Mouse (Mus musculus) forebrain, embryonic 13.5 days (tissue): ENCODE data around the gene Inhbc. TPM values are rescaled to one million over a fixed set of nuclear protein-coding genes. Genes with fewer than 3 reads are reported as not detected.

Experiments
- ATAC-seq: fragments of 200-750 bp; cut with Nextera tagmentation; 2 replicates; pipeline ENCODE4 v1.8.0; 2017
- H3K27ac ChIP-seq: fragments of 300-500 bp; sonication (generic); 2 replicates; pipeline ENCODE4 v1.5.1; 2015; ENCODE audit warnings: inconsistent platforms, mild to moderate bottlenecking, moderate library complexity
- H3K27me3 ChIP-seq: fragments of 300-500 bp; sonication (generic); 2 replicates; pipeline ENCODE4 v1.6.1; 2015; ENCODE audit warnings: mild to moderate bottlenecking, inconsistent platforms
- H3K36me3 ChIP-seq: fragments of 300-500 bp; sonication (generic); 2 replicates; pipeline ENCODE4 v1.6.1; 2015; ENCODE audit warnings: mild to moderate bottlenecking, inconsistent platforms; ENCODE audit not compliant: poor library complexity, severe bottlenecking
- H3K4me1 ChIP-seq: fragments of 300-500 bp; sonication (generic); 2 replicates; pipeline ENCODE4 v1.6.1; 2015; ENCODE audit warnings: inconsistent platforms
- H3K4me2 ChIP-seq: fragments of 300-500 bp; sonication (generic); 2 replicates; pipeline ENCODE4 v1.6.1; 2015; ENCODE audit warnings: inconsistent platforms, mild to moderate bottlenecking, moderate library complexity
- H3K4me3 ChIP-seq: fragments of 300-500 bp; sonication (generic); 2 replicates; pipeline ENCODE4 v1.5.1; 2015; ENCODE audit warnings: mild to moderate bottlenecking, inconsistent platforms
- H3K9ac ChIP-seq: fragments of 300-500 bp; sonication (generic); 2 replicates; pipeline ENCODE4 v1.6.1; 2015; ENCODE audit warnings: mild to moderate bottlenecking, inconsistent platforms
- H3K9me3 ChIP-seq: fragments of 300-500 bp; sonication (generic); replicated peaks from 2 replicates; pipeline ENCODE4 v1.6.1; 2016; ENCODE audit warnings: inconsistent platforms
- WGBS: fragments of 180-500 bp; shearing (Covaris S2); methylation state at CpG from one replicate; pipeline ENCODE4 v1.1.7; 2015; 5-methylcytosine and 5-hydroxymethylcytosine counted together
- polyA plus RNA-seq: library from polyadenylated mRNA; unstranded; fragments of >200 nt; fragmentation: Nextera tagmentation; extraction: Ambion mirVana; gene quantifications from 2 replicates; pipeline ENCODE4 v1.2.1, GENCODE M21; 2015

Inhbc gene
- polyA plus RNA-seq, 1 experiment from 2014 or later = not detected

DNA sequence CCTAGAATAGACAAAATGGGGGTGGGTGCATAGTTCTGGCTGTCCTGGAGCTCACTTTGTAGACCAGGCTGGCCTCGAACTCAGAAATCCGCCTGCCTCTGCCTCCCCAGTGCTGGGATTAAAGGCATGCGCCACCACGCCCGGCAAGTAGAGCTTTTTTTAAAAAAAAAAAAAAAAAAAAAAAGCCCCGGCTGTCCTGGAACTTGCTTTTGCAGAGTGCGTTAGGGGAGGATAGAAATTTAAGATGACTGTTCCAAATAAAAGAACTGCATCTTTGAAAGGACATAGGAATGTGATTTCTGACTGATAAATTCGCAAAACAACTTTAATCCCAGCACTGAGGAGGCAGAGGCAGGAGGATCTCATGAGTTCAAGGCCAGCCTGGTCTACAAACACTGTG lies 9.4 kb upstream of the Inhbc start:
- 85% methylated on average over 8 of the region's 8 CpGs for WGBS
- no peak overlapping the region; the same call in 1 of the 2 replicates for H3K27ac ChIP-seq
- H3K4me3 ChIP-seq = 0 out of 2 replicates have a peak overlapping the region, but pooled peaks have one; percentile 73
- no peak overlapping the region; the same call in 1 of the 2 replicates for H3K9ac ChIP-seq
- peaks cover 20% of the 10 kb centered on the region for H3K4me1 ChIP-seq
- no peaks in the 10 kb centered on the region for H3K27me3 ChIP-seq
- no peaks in the 10 kb centered on the region for H3K9me3 ChIP-seq
- H3K4me2 ChIP-seq = peak overlapping the region; percentile 74
- no peaks in the 10 kb centered on the region for H3K36me3 ChIP-seq
- ATAC-seq = no peak

DNA sequence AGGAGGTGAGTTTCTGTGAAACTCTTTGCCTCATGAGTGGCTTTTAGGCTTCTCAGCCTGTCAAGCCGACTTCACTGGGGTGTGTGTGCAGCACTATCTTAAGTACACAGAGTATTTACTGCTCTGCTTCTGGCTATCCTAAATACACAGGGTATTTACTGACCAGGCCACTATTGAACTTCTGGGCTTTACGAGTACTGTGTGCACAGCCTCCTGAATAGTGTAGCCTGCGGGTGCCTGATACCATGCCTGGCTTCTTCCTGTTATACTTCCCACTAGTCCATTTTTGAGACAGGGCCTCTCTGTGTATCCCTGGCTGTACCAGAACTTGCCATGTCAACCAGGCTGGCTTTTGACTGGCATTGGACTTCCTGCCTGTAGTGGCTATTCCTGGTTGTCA lies 7.5 kb upstream of the Inhbc start:
- Histone ChIP-seq H3K27ac (no peak overlapping the region), H3K4me1 (peaks cover 12% of the 10 kb centered on the region), H3K4me2 (no peak overlapping the region), H3K36me3 (no peaks in the 10 kb centered on the region), H3K27me3 (no peaks in the 10 kb centered on the region), H3K9ac (no peak overlapping the region), H3K4me3 (no peak overlapping the region), H3K9me3 (no peaks in the 10 kb centered on the region)
- WGBS = 76% methylated on average over 3 of the region's 3 CpGs
- ATAC-seq = no peak

DNA sequence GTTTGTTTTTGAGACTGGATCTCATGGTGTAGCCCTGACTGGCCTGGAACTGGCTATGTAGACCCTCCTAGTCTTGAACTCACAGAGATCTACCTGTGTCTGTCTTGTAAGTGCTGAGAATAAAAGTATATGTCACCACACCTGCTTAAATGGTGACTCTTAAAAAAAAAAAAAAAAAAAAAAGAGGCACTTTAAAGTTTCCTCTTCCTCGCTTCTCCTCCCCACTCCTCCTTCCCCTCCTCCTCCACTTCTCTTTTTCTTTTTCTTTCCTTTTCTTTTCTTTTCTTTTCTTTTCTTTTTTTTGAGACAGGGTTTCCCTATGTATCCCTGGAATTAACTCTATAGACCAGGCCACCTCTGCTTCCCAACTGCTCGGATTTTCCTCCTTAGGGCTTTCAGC lies 792 bp upstream of the Inhbc start:
- no peak for ATAC-seq
- no peak overlapping the region for H3K4me3 ChIP-seq
- no peak overlapping the region for H3K9ac ChIP-seq
- peaks cover 12% of the 10 kb centered on the region for H3K4me1 ChIP-seq
- peaks cover 3% of the 10 kb centered on the region; the same call in 1 of the 2 replicates for H3K27me3 ChIP-seq
- H3K27ac ChIP-seq = no peak overlapping the region
- H3K36me3 ChIP-seq = no peaks in the 10 kb centered on the region
- H3K9me3 ChIP-seq = no peaks in the 10 kb centered on the region
- no peak overlapping the region for H3K4me2 ChIP-seq
- WGBS = 57% methylated on average over 2 of the region's 2 CpGs

DNA sequence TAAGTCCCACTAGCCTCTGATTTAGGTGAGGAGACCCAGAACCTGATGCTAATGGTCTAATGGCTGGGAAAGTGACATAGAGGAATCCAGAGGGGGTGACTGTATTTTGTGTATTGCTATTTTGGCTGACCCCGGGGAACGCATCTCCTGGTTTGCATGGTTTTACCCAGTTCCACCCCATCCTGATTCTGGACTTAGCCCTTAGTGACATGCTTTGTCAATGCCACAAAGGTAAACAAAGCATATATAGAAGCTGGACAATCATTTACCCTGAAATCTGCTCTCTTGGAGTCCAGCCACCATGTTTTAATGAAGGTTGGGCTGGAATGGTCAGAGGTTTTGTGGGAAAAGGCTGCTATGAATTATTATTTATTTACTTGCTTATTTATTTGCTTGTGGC lies 2.0 kb downstream of the Inhbc start:
- H3K4me2 ChIP-seq = no peak overlapping the region
- H3K36me3 ChIP-seq = no peaks in the 10 kb centered on the region
- H3K27ac ChIP-seq = no peak overlapping the region
- 53% methylated on average over 2 of the region's 2 CpGs for WGBS
- H3K9ac ChIP-seq = no peak overlapping the region
- no peaks in the 10 kb centered on the region for H3K9me3 ChIP-seq
- peaks cover 3% of the 10 kb centered on the region; the same call in 1 of the 2 replicates for H3K27me3 ChIP-seq
- no peak overlapping the region for H3K4me3 ChIP-seq
- H3K4me1 ChIP-seq = peaks cover 12% of the 10 kb centered on the region
- ATAC-seq = no peak

DNA sequence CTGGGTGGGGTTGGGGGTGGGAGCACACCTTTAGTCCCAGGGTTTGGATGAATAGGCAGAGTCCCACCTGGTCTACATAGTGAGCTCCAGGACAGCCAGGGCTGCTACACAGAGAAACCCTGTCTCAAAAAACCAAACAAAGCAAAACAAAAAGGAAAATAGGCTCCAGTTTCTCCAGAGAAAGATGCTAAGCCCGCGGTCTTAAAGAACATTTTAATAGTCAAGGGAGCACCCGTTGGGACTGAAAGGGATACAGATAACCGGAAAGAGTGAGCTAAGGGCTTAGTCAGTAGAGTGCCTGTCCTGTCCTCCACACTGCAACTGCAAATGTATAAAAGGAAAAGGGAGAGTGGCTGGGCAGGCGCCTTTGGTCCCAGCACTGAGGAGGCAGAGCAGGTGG lies 3.1 kb downstream of the Inhbc start:
- H3K36me3 ChIP-seq = no peaks in the 10 kb centered on the region
- H3K9me3 ChIP-seq = no peaks in the 10 kb centered on the region
- ATAC-seq = no peak
- peaks cover 3% of the 10 kb centered on the region; the same call in 1 of the 2 replicates for H3K27me3 ChIP-seq
- H3K9ac ChIP-seq = no peak overlapping the region
- H3K4me3 ChIP-seq = no peak overlapping the region
- WGBS = 78% methylated on average over 5 of the region's 5 CpGs
- H3K4me2 ChIP-seq = no peak overlapping the region
- H3K27ac ChIP-seq = no peak overlapping the region
- peaks cover 12% of the 10 kb centered on the region for H3K4me1 ChIP-seq

DNA sequence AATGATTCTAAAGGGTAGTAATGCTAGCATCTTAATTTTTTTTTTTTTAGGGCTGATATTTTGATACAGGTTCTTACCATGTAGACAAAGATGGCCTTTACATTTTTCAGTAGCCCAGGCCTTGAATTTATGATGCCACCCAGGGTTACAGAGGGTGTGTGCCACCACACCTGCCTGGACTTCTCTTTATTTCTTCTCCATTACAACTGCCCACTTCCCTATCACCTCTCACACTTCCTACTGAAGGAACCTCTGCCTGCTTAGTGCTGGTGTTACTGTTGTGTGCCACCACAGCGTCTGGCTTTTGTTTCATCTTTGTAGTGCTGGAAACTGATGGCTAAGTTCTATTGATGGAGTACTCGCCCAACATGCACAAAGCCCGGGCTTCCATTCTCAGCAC lies 9.5 kb downstream of the Inhbc start:
- Histone ChIP-seq H3K27ac (no peak overlapping the region), H3K9ac (no peak overlapping the region), H3K27me3 (no peaks in the 10 kb centered on the region), H3K4me3 (no peak overlapping the region), H3K4me2 (no peak overlapping the region), H3K36me3 (no peaks in the 10 kb centered on the region), H3K4me1 (no peaks in the 10 kb centered on the region), H3K9me3 (no peaks in the 10 kb centered on the region)
- ATAC-seq = no peak
- 80% methylated on average over 3 of the region's 3 CpGs for WGBS

DNA sequence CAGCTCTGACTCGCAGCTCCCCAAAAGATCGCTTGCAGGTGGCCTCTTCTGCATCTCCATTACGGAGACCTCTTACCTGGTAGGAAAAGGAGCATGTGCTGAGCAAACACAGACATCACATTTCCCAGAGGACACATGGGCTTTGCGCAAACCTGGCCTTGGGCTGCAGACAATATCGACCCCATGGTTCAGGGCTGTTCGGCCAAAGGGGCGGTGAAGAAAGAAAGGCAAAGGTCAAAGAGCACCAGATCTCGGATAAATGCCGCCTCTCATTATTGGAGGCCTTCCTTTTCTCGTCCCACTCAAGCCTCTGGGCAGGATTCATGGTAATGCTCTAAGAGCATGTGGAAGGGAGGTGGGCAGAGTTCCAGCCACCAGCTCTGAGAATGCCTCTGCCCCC lies 14.9 kb downstream of the Inhbc start:
- ATAC-seq = no peak
- WGBS = 56% methylated on average over 10 of the region's 10 CpGs
- Histone ChIP-seq H3K27me3 (0 out of 2 replicates have a peak, but pooled peaks cover 10% of the 10 kb centered on the region), H3K4me2 (no peak overlapping the region), H3K9ac (no peak overlapping the region), H3K9me3 (no peaks in the 10 kb centered on the region), H3K27ac (no peak overlapping the region), H3K4me1 (0 out of 2 replicates have a peak, but pooled peaks cover 5% of the 10 kb centered on the region), H3K4me3 (no peak overlapping the region), H3K36me3 (no peaks in the 10 kb centered on the region)

DNA sequence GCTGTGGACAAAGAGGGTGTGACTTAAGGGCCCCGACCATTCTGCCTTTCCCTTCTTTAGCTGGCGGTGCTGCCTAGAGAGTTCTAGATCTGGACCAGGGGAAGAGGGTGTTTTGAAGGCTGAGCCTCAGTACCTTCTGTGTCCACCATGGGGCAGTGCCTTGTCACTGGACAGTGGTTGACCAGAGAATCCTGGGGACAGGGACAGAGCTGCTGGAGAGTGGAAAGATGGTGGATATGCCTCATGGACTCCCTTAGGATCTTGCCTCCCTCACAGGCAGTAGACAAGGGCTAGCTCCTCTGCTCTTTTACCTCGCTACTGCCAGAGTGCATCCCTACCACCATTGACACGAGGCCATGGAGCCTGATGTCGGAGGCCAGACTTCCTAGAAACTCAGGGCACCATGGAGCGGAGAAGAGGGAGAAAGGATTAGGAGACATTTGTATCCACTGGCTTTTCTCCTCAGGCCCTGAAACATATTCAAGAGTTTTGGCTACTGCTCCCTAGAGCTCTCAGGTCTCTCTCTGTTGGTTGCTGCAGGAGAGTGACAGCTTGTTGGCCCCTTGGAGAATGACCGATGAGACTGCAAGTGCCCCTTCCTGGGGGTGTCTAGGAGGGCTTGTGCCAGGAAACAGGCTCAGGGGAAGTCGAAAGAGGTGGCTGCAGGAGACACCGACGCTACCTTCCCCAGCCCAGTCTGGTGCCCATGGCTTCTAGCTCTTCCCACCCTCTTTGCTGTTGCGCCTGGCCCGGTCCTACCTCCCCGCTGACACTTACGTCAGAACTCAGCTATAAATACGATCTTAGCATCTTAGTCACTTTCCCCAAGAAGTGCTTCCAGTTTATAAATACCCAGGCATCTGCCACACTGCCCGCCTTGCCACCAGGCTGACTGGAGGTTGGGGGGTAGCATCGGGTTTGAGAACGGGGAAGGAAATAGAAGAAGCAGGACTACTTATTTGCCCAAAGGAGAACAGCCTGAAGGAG lies 16.0 kb downstream of the Inhbc start, which contains the start of gene Inhbe:
Gene Inhbe (minus strand): TSS at position 503 of the 987 bp plus-strand sequence.
- no peak within 1 kb of the TSS for H3K4me2 ChIP-seq
- WGBS = 88% methylated on average over 18 of the region's 18 CpGs
- H3K27ac ChIP-seq = no peak within 1 kb of the TSS
- H3K9ac ChIP-seq = no peak within 1 kb of the TSS
- no peak within 1 kb of the TSS for H3K4me3 ChIP-seq
- 0 out of 2 replicates have a peak, but pooled peaks cover 15% of the 10 kb centered on the region for H3K27me3 ChIP-seq
- H3K9me3 ChIP-seq = no peaks in the 10 kb centered on the region
- no peak for ATAC-seq
- 0 out of 2 replicates have a peak, but pooled peaks cover 5% of the 10 kb centered on the region for H3K4me1 ChIP-seq
- no peaks in the 10 kb centered on the region for H3K36me3 ChIP-seq

DNA sequence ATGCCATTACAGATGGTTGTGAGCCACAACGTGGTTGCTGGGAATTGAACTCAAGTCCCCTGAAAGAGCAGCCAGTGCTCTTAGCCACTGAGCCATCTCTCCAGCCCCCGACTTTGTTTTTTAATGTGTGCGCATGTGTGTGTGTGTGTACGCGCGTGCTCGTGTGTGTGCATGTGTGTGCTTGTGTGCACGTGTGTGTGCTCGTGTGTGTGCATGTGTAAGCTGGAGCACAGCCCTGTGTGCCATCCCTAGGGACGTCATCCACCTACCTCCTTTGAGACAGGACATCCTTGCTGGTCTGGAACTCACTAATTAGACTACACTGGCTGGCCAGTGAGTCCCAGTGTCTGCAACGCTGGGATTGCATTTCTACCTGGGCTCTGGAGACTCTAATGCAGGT lies 17.5 kb downstream of the Inhbc start:
- H3K27ac ChIP-seq = no peak overlapping the region
- no peaks in the 10 kb centered on the region for H3K9me3 ChIP-seq
- 91% methylated on average over 11 of the region's 11 CpGs for WGBS
- no peaks in the 10 kb centered on the region for H3K36me3 ChIP-seq
- no peak overlapping the region for H3K4me2 ChIP-seq
- H3K27me3 ChIP-seq = 0 out of 2 replicates have a peak, but pooled peaks cover 15% of the 10 kb centered on the region
- no peak for ATAC-seq
- H3K9ac ChIP-seq = no peak overlapping the region
- H3K4me1 ChIP-seq = 0 out of 2 replicates have a peak, but pooled peaks cover 5% of the 10 kb centered on the region
- H3K4me3 ChIP-seq = no peak overlapping the region

DNA sequence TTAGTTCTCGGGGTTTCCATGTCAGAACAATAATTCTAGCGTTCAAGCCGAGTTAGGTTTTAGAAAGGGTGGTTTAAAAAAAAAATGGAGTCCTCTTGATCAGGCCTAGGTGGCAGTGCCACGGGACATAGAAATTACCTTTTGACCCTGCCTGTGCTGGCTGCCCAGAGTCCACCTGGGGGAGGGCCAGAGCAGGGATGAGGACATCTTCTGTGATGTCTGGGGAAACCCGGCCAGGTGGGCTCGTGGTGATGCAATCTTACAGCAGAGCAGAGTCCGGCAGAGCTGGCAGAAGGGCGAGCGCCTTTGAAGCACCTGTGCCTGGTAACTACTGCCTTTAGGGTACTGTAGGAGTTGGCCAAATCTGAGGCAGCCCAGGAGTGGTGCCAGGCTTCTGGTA lies 18.0 kb downstream of the Inhbc start:
- no peak for ATAC-seq
- no peak overlapping the region for H3K27ac ChIP-seq
- WGBS = 91% methylated on average over 9 of the region's 9 CpGs

DNA sequence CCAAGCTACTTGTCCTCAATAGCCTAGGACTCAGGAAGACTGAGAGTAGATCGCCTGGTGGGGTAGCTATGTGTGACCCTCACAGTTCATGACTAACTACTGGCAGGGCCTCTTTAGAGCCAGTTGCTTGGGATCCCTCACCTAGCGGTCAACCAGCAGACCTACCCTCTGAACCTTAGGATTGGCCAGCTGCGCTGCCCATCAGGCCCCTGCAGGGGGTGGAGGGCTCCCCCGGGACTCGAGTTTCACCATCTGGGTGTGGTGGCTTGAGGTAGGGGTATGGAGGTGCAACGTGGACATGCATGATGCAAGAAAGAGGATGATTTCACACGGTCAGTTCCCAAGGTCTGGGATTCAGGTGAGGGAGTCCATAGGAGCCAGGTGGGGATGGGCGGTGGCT lies 18.5 kb downstream of the Inhbc start:
- ATAC-seq = no peak
- WGBS = 78% methylated on average over 8 of the region's 8 CpGs
- H3K27ac ChIP-seq = no peak overlapping the region
- 0 out of 2 replicates have a peak, but pooled peaks cover 5% of the 10 kb centered on the region for H3K4me1 ChIP-seq
- no peak overlapping the region for H3K4me2 ChIP-seq
- no peak overlapping the region for H3K9ac ChIP-seq
- H3K4me3 ChIP-seq = no peak overlapping the region
- H3K36me3 ChIP-seq = no peaks in the 10 kb centered on the region
- no peaks in the 10 kb centered on the region for H3K9me3 ChIP-seq
- 0 out of 2 replicates have a peak, but pooled peaks cover 15% of the 10 kb centered on the region for H3K27me3 ChIP-seq

More for the DNA sequence above, 18.0 kb downstream of the Inhbc start:
- 0 out of 2 replicates have a peak, but pooled peaks cover 15% of the 10 kb centered on the region for H3K27me3 ChIP-seq
- no peaks in the 10 kb centered on the region for H3K36me3 ChIP-seq
- no peak overlapping the region for H3K9ac ChIP-seq
- no peaks in the 10 kb centered on the region for H3K9me3 ChIP-seq
- 0 out of 2 replicates have a peak, but pooled peaks cover 5% of the 10 kb centered on the region for H3K4me1 ChIP-seq
- no peak overlapping the region for H3K4me2 ChIP-seq
- H3K4me3 ChIP-seq = no peak overlapping the region

DNA sequence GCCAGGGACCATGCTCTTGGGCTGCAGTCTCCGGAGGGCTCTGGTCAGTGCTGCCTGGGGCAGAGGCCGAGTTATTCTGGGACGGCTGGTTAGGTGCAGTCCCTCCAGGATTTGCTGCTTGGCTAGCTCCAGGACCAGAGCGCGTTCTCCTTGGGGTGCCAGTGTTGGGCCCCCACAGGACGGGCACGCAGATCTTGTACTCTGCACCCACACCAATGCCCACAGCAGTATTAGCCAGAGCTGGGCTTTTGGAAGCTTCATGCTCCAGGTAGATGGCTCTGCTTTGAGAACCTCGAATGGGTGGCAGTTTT lies 19.0 kb downstream of the Inhbc start:
- Histone ChIP-seq H3K27me3 (0 out of 2 replicates have a peak, but pooled peaks cover 15% of the 10 kb centered on the region), H3K27ac (no peak overlapping the region), H3K9me3 (no peaks in the 10 kb centered on the region), H3K36me3 (no peaks in the 10 kb centered on the region), H3K4me2 (peak overlapping the region; percentile 51; the same call in 1 of the 2 replicates), H3K9ac (no peak overlapping the region), H3K4me3 (no peak overlapping the region), H3K4me1 (0 out of 2 replicates have a peak, but pooled peaks cover 5% of the 10 kb centered on the region)
- WGBS = 87% methylated on average over 8 of the region's 8 CpGs
- ATAC-seq = no peak; the same call in 1 of the 2 replicates
